Mouse (Mus musculus) B cell, adult 2 months (primary cell): ENCODE results near the gene Mb.

ENCODE experiments used
- DNase-seq, 2 experiments: peaks; one replicate each; pipeline ENCODE4 v3.0.0; 2022

Gene Mb

DNA sequence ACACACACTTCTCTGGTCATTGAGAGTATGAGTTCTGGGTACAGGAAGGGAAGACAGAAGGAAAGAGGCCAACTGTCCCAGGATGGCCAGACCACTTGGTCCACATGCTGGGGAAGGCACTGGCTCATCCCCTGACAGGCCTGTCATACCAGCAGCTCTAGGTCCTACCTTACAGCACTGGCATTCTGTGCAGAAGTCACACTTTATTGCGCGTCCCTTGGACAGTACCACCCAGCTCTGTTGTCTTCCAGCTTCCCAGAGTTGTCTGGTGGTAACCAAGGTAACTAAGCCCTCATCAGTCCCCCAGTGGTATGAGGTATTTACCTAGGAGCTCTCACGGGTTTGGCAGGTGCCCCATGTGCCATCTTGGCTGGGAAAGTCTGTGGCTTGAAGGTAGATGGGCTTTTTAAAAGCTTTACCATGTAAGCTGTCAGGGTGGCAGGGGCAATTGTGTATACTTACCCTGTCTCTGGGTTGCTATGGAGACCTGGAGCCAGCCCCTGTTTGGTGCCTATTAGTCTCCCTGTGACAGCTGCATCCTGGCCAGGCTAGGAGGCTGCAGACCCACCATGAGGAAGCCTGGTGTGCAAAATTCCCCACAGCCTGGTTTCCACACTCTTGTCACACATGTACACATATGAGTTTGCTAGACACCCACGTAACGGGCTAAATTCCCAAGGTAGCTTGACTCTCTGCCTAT, 24.4 kb downstream of the Mb start:
- DNase-seq = no peak

DNA sequence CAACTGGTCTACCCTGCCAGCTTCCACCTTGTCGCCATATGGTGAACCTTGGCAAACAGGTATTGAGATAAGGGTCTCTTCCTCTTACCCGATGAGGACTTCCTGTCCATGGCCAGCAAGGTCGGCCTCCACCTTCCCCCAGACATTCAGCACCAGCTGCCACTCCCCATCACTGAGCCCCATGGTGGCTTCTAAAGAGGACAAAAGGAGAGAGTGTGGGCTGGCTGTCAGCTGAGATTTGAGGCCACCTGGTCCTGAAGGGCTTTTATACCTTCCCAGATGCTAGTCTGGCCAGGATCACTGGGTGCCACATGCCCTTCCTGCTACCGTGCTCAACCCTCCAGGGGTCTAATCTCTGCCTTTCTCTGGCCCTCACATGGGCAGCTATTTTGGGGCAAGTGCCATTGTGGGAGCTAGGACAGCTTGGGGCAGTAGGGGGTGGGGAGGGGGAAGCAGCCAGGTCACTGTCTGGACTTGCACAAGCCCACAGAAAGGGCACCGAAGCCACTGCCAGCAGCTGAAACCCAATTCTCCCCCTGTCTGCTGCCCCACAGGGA, 28.0 kb downstream of the Mb start:
- DNase-seq = no peak

DNA sequence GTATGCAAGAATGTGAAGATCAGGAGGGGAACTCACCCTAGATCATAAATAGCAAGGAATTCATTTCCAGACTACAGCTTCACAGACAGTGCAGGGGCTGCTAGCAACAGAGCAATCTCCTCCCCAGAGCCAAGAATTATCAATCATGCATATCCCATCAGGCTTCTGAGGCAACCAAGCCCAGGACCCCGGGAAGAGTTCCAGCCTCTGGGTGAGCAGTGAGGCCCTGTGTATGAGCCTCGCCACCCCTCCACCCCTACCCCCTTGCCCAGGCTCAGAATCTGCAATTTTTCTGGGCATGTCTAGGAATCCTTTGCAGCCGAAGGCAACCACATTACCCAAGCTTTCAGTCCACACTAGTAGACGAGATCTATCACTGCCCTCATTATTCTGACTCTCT, 28.6 kb downstream of the Mb start:
- DNase-seq = no peak

DNA sequence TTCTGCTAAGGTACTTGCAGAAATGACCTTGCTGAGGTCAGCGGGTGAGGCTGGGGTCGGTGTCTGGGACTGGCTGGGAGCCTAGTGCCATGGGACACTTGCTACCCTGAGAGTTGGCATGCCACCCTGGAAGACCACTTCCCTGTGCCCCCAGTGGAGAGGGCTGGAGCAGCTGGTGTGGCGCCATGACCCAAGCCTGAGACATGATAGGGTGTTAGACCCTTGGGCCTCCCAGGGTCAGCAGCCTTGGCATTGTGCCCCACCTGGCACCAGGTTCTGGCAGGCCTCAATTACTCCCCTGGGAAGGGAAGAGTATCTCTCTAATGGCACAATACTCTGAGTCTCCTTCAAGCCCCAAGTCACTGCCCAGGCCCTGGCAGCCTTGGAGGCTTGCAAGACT, 29.4 kb downstream of the Mb start:
- DNase-seq = no peak

DNA sequence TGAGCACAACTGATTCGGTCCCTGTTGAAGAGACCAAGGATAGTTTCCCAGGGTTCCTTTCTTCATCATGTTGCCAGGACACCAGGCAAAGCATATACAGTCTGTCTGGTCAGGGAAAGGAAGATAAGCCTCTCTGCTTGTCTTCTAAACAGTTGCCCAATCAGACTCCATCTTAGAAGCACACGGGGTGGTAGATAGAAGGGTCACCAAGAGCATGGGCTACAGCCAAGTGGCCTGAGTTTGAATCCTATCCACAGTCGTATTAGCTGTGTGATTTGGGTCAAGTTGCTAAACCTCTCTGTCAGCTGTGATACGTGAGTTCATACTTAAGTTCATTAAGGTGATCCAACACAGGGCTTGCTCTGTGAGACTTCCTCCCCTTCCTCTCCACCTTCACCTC, 30.3 kb downstream of the Mb start:
- DNase-seq = no peak

DNA sequence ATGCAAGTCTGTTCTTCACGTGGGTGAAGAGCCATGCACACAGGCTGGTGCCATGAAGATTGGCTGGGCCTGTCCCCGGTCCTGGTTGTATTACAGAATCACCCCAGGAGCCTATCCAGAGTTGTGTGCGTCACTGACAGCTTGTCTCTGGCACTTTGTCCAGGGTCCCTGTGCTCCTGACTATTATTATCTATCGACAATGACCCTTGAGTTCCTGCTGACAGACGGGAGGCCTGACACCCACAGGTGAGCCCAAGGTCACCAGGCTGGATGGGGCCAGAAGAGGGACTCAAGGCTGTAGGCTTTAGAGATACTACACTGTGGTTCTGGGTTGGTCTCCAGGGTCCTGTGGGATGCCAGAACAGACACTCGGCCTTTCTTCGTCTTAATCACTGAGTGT, 30.9 kb downstream of the Mb start:
- DNase-seq = no peak

DNA sequence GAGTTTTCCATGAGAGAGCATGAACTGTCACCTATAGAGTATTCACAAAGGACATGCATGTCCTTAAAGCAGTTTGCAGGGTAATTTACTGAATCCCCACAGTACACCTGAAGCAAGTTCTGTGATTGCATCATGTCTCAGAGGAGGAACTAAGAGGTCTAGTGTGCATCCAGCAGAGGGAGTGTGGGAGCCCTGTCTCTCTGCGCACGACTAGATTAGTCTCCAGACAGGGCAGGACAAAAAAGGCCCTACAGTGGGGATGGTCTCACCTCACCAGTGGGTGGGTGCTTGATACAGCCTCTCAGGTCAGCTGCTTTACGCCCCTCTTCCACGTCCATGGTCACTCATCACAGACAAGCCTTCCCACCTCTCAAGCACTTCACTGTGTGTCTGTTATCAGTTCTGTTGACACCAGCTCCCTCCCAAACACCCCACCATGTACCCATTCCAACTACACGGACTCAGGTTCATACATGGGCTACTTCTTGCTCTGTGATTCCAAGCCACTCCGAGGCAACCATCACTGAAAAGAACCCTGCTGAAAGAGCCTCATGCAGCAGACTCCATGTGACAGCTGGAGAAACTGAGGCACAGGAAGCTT, 31.6 kb downstream of the Mb start:
- no peak for DNase-seq

DNA sequence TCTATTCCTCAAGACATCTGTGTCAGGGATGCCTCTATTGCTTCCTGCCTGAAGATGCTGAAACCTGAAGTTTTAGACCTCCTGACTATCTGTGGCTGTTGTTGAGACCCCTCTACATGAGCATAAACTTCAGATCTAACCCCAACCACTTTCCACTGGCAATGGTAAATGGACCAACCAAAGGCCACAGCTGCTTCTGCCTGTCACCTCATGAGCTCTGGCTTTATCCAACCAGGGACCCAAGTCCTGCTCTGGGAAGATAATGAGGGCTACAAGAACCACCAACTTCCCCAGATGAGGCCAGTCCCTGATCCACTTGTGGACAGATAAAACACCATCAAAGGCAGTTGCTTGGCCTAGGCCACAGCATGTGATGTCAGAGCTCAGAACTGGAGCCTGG, 32.6 kb downstream of the Mb start:
- no peak for DNase-seq

DNA sequence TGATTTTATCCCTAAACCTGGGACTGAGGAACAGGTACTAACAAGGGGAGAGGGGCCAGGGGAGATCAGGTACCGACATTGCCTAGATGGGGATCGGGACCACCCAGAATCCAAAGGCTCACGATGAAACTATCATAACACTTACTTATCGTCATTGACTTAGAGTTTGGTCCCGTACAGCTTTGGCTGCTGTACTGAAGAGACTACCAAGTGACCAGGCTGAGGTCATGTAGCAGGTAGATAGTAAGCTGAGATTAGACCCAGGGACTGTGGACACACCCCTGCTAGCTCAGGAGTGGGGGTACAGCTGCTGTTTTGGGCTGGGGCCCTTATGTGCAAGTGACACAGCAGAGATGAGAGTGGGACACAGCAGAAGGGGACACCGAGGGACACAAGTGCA, 34.0 kb downstream of the Mb start:
- DNase-seq = no peak

DNA sequence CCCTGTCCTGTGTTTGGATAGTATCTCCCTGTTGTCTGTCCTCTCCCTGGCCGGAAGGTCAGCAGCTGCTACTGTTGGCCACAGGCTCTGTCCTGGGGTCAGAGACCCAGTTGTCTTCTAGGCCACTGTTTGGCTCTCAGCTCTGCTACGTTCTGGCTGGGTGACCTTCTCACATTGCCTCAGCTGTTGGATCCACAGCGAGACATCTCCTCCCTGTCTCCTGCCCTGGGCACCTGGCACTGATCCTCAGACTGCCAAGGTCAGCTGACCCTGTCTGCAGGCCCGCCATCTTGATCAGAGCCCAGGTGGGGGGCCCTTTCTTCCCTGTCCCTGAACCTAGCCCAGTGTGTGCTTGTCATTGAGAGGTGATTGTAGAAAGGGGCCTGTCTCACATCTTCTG, 35.5 kb downstream of the Mb start:
- DNase-seq = no peak

DNA sequence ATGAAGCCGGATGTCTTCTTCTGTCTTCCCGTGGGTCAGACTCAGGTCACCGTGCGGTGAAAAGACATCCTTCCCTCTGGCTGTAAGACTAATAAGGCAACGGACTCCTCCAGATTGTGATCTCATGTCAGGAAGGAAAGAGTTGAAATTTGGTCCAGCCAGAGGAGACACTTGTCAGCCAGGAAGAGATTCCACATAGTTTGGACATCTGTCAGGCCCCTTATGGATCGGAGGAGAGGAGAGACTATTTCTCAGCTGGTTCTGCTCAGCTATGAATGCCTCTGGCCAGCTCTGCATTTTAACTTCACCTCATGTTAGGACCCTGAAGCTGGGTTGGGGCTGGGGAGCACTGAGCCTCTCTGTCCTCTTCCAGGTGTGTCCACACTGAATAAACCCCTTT, 36.0 kb downstream of the Mb start:
- DNase-seq = no peak

DNA sequence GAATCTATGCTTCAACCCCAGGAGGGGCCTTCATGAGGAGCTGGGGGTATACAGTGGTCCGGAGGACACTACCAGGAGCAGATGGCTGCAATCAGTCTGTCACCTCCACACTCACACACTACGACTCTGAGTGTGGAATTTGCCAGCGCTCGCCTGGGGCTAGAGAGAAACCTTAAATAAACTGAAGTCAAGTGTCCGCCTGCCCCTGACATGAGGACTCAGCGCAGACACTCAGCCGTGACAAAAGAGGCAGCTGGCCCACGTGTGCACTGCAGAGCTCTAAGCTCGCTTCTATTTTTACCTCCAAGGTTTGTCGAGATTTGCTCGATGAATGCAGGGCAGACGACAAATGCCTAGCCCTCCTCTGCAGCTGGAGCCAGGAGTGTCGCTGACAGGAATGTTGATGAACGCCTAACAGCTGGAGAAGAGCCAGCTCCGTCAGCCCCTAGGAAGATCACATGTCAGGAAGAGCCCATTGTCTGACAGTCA, 36.7 kb downstream of the Mb start:
- DNase-seq = no peak

DNA sequence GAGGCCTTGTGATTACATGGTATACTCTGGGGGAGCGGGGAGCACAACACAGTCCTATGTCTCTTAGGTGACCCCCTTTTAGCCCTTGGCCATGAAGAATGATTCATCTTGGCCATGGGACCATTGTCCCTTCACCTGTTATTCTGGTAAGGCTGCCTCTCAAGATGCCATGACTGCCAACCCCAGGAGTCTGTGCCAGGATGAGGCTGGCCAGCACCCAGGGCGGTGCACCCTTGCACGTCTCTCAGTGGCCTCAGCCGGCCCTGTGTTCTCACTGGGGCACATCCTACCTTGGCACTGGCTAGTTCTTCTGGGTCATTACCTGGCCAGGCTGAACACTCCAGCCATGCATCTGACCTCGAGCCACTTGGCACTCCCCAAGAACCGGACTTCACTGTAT, 41.6 kb downstream of the Mb start:
- DNase-seq = no peak

DNA sequence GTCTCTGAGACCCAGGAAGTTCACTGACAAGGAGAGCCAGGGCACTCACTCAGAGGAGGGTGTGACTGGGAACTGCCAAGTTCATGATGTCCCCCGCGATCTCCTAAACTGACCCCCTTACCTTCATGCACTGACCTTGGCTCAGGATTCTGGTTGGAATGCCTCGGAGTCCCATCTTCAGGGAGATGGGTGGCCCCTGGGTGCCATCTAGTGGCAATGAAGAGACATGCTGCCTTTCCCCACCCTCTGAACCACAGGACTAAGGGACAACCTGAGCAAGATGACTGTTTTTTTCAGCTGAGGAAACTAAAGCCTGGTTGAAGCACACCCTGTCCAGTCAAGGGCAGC, 46.6 kb downstream of the Mb start:
- DNase-seq = peak; percentile 2 to 6

DNA sequence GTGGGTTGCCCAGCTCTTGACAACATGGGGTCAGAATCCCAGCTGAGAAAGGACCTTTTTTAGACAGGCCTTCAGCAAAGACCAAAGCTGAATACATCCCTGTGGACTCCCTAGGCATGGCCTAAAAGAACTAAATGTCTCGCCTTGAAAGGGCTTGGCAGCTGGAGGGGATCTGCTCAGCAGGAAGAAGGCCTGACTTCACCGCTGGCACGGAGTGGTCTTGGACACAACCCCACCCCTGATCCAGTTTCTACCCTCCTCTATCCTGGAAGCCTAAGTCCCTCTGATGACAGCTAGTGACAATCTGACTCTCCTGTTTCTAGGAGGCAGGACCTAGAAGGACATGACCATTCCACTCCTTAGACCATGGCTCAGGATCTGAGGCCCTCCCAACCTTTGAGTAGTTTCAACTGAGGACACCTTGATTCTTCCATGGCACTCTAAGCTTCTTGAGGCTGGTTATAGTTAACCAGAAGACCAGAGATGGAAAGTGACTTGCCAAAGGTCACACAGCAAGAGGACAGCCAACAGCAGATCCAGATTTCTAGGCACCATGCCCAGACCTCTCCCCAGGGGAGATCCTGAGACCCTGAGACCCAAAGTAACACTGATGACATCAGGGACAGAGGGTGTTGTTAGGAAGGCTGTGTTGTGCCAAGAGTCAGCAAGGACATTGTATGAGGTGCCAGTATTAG, 47.1 kb downstream of the Mb start:
- DNase-seq = no peak

DNA sequence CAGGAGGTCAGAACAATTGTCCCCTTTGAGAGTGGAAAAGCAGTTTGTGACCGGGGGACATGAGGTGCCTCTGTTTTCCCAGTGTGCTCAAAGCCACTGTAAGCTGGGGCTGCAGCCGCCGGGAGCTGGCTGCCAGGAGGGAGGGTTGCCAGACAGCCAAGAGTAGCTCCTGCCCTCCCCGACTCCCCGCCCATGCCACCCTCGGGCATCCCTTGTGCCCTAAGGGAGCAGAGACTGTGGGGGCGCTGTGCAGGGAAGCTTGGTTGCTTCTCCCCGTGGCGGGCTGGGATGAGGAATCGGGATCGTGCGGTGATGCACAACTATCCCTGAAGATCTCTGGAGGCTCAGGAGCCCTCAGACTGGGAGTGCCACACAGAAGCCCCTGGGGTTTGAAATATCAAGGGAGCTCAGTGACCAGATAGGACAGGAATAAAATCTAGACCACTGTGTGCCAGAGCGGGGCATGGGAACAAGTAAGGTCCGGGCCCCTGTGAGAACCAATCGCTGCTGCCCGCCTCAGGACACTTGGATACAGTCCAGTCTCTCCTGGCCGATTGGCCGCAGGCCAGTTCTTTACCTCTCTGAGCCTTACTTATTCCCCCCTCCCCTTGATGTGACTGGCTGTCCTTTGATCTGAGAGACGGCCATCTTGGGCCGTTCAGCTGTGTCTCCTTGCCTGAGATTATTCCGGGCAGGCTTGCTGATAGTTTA, 51.4 kb downstream of the Mb start:
- no peak for DNase-seq

DNA sequence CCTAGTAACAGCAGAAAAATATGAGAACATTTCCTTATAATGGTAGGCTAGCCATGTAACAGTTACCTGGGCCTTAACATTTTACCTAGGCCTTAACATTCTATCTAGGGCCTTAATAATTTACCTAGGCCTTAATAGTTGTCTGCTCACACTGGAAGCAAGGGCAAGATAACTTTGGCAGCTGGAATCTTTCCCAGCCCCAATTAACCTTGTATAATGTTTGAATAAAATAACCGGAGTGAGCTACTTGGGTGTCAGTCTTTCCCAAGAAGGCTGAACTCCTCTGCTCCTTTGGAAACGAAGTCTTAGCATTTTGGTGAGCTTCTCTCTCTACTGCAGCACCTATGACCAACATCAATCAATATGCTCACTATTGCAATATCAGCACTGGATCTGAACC, 52.4 kb downstream of the Mb start:
- DNase-seq = no peak

DNA sequence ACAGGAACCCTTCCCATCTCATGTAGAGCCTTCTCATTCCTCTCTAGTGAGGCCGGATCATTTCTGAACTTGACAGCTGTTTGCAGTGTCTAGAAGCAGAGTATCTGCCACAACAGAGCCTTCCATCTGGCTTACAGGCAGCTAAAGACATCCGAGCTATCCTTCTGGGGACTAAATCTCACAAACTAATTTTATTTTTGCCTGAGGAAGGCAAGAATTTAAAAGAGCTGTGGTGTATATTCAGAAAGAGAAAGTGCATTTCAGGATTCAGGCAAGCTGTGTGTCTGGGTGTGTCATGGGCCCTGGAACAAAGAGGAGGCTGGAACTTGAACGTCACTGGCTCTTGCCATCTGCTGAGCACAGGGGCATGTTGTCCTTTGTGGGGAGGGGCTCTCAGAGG, 56.1 kb downstream of the Mb start:
- DNase-seq = no peak

DNA sequence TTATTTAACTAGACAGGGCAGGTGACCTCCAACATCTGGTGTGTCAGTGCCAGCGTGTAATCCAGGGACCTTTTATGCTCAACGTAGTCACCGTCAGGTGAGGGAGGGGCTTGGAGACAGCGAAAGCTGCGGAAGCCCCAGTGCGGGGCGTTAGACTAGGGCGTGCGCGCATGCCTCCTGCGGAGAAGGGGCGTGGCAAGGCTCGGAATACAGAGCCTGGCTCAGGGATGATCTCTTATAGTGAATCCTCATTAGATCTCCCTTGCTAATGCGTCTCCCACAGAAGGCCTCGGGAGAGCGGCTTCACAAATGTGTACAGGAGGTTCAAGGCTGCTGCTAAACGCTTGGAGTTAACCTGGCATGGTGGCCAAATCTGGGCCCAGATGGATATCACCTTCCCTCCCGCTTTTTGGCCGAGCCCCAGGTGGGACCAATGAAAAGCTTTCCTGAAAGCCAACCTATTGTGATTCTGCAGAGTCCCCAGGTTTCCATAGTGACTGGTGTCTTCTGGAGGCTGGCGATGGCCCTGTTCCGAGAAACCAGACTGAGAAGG, 62.9 kb downstream of the Mb start:
- no peak for DNase-seq

DNA sequence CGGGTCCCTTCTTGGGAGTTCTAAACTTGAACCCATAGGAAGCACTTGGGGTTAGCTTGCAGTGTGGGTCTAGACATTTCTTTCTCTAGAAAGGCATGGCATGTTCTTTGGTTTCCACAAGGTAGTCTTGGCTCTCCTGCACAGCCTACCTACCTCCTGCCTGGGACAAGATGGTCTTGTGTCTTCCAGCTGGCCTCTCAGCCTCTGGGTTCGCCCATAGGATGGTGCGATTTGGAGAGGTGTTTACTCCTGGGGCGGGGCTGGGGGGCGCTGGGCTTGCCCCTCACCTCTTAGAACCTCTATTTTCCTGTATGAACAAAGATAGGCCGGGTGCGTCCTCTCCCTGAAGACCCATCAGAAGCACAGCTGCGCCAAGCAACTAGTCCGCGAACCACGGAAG, 63.3 kb downstream of the Mb start:
- no peak for DNase-seq

DNA sequence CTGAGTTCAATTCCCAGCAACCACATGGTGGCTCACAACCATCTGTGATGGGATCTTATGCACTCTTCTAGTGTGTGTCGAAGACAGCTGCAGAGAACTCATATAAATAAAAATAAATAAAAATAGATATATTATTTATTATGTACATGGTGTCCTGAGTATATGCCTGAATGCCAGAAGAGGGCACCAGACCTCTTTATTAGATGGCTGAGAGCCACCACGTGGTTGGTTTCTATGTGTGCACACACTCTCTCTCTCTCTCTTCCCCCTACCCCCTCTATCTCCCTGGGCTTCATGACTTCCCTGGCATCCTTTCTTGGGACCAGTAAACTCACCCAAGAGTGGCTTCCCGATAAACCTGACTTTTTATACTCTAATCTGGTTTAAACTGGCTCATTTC, 67.7 kb downstream of the Mb start:
- DNase-seq = no peak

DNA sequence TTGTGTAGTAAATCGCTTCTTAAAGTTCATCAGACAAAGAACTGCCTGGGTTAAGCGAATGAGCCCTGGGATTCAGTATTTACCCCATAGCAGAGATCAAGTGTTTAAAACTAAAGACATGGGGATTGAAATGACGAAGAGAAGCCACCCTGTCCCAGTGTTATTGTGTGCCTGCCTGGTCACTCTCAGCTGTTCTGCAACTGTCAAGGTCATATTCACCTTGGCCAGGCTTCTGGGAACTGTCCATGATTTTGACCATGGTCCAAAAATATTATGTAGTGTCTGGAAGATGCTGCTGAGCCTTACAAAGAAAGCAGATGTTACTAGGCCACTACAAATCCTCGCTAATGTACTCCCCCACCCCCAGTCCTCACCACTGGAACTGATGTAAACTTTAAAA, 70.7 kb downstream of the Mb start:
- no peak for DNase-seq

DNA sequence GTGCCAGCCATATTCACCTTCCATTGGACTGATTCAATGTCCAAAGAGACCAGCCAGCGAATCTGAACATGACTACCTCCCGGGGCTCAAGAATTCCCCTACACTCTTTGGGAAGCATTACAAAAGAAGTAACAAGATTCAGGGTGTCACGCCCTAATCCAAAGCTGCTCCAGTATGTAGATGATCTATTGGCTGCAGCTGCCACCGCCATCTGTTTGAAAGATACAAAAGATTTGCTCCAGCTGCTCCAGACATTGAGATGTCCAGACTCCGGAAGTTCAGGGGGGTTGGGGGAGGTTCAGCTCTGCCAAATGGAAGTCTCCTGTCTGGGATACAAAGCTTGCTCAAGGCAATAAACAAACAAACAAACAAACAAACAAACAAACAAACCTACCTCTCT, 73.9 kb downstream of the Mb start:
- no peak for DNase-seq
